Mouse (Mus musculus): Measurements from ENCODE around the gene Fmnl3.
A peak's percentile ranks its signal among the peaks of the same experiment; 100 is the strongest.

The Fmnl3 gene

GRCm38 (mm10) chr15:99342194-99342981, 27.9 kb downstream of the Fmnl3 start:
- no peak for DNase-seq

- peak; percentile 71 for DNase-seq
Measured at GRCm38 (mm10) chr15:99341102-99341501, 29.2 kb downstream of the Fmnl3 start.

DNA sequence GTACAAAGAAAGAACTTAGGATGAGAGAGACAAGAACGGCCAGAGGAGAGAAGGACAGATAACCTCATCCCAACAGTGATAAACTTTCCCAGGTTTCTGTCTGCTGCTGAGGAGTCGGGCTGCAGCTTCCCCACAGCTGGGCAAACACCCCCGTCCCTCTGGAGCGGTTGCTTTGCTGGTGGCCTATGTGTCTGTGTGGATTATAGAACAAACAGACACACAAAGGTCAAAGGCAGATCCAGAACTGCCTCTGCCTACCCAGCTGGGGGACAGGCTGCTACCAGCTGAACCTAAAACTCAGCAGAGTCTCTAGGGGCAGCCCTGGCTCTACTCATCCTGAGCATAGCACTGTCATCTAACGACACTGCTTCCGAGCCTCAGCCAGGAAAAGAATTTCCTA, 30.6 kb downstream of the Fmnl3 start:
- DNase-seq: no peak

DNA sequence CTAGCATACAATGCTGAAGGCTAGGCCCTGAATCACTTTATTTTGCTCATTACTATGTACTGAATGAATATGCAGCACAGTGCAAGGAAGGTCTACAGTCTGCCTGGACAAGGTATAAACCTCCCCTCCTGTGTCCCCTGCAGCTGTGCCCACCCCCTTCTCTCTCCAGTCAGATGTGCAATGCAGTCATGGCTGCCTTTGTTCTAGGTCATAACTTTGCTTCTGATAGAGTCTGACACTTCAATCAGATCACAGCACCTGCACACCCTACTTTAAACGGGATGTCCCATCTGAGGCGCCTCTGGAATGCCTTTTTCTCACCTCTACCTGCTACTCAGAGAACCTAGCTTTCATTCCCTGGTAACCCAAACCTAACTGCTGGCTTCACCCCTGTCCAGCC, 31.4 kb downstream of the Fmnl3 start:
- DNase-seq: no peak

DNA sequence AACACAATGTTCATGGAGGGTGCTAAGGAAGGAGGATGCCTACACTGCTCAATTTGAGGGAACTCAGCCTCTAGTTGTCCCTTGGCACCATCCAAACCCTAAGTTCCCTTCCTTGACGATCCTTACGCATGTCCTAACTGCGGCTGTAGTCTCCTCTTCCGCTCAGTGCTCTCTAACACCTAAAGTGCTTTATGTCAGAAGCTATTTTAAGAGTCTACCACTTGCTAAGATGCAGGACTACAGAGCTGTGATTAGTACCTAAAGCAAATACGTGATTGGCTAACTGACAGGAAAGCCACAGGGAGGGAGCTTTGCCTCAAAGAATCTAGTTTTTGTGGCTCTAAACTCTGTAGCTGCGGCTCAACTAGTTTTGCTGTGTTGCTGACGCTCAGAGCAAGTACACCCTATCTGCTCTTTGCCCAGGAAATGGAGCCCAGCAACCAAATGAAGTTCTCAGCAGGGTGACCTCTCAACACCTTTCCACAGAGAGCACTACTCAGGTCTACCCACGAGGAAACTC, 34.4 kb downstream of the Fmnl3 start:
- DNase-seq: no peak

DNA sequence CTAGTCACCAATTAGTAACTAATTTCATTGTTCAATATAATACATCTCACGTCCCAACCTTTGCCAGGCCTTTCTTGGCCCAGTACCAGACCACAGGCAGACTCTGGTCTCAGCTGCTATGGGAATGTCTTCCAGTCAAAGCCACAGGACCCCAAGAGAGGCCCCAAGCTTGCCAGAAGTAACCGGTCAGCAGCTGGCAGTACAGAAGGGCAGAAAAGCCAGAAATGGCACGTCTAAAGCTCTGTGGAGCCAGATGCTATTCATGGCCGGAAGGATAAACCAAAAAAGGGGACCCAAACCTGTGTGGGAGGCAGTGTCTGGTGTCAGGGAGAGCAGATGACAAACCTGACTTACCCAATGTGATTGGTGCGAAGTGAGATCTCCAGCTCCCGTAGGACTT, 35.8 kb downstream of the Fmnl3 start:
- no peak for DNase-seq

GRCm38 (mm10) chr15:99333676-99334065, 36.6 kb downstream of the Fmnl3 start:
- DNase-seq: no peak

- peak; percentile 94 for DNase-seq
Measured at GRCm38 (mm10) chr15:99332921-99333675, 37.2 kb downstream of the Fmnl3 start.

GRCm38 (mm10) chr15:99332111-99332510, 38.2 kb downstream of the Fmnl3 start:
- no peak for DNase-seq

DNA sequence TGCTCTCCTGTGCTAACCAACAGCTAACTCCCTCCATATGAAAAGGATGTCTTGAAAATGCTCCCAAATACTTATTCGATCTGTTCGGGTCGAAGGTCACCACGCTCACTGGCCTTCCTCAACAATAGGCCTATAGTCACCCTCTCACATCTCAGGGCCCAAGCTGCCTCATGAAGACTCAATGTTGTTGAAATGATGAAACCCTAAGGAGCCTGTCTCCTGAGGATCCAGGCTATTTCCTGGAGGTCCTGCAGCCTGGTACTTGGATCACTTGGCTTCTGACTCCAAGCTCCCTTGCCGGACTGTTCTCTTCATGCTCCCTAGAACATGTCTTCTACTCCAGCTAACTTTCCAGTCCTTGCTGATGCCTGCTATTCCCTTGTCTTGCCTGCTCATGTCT, 38.9 kb downstream of the Fmnl3 start:
- no peak for DNase-seq

DNA sequence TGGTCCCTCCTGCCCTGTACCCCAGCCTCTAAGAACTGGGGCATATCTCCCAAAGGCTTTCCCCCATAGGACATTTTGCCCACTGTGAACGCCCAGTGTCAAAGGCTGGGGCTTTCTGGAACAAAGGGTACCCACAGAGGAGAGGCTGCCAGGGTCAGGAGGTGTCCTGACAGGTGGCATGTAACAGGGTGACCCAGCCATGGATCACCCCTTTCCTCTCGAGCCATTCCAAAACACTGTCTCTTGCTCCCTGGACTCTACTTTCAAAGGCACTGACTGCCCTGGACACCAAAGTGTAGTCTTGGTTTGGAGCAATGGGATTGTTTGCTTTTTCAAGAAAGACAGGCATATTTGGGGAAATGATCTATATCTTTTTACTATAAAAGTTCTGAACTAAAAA, 40.0 kb downstream of the Fmnl3 start:
- no peak for DNase-seq

DNA sequence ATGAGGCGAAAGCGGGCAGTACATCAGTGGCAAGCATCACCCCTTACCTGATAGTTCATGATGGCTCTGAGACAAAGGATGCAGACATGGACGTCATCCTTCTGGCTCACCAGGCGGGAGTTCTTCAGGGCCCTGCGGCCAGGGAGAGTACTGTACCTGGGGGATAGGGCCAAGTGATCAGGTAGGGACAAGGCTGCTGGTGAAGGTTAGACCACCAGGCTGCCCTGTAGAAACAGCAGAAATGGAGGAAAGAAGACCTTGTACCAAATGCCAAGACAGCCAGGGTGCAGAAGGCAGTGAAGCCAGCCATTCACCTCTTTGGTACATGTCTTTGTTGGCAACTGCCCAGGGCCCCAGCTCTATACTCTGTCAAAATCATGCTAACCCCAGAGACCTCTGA, 42.3 kb downstream of the Fmnl3 start:
- no peak for DNase-seq

- DNase-seq: peak; percentile 79
Measured at GRCm38 (mm10) chr15:99326959-99327358, 43.3 kb downstream of the Fmnl3 start.

DNA sequence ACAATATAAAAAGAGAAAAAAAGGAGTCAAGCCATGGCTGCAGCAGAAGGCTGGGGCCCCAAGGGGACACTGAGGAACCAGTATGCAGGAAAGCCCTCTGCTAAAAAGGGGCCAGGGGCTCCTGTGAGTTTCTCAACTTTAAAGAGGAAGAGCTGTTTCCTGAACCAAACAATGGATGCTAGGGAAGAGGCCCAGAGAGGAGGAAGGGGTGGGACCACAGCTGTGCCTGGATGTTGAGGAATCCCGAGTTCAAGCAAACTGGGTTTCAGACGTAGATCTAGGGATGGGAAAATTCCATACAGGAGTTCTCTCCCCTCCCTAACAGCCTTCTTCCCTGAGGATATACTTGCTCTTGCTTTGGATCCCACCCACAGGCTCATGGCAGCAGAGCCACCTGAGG, 43.9 kb downstream of the Fmnl3 start:
- peak; percentile 62 for DNase-seq

GRCm38 (mm10) chr15:99325598-99325997, 44.7 kb downstream of the Fmnl3 start:
- DNase-seq: no peak

DNA sequence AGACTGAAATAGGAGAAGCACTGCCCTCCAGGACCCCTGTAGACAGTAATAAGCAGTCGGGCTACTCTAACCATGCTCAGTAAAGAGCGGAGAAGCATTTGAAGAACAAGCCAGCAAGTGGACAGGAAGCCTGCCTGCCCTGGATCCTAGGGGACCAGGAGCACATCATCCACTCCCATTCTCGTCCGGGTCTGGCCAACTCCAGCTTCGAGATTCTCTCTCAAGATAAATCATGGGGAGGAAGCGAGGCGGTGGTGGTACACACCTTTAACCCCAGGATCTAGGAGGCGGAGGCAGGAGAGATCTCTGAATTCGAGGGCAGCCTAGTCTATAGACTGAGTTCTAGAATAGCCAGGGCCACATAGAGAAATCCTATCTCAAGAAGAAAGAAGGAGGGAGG, 46.1 kb downstream of the Fmnl3 start:
- DNase-seq: no peak

DNA sequence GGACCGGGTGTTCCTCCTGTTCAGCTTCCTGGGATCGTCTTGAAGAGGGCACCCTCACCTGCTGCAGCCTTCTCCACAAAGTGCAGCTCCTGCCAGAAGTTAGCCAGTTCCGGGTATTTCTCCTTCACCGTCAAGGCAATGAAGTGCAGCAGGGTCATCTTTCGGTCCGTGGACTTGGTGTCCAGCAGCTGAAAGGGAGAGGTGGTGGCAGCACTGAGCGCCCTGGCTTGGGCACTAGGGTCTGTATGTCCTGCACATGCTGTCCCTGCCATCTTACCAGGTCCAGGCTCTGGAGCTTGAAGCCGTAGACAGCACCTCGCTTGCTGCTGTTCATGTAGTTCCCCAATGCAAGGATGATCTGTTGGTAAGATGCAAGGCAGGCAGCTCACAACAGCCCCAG, 49.3 kb downstream of the Fmnl3 start:
- DNase-seq: no peak

DNA sequence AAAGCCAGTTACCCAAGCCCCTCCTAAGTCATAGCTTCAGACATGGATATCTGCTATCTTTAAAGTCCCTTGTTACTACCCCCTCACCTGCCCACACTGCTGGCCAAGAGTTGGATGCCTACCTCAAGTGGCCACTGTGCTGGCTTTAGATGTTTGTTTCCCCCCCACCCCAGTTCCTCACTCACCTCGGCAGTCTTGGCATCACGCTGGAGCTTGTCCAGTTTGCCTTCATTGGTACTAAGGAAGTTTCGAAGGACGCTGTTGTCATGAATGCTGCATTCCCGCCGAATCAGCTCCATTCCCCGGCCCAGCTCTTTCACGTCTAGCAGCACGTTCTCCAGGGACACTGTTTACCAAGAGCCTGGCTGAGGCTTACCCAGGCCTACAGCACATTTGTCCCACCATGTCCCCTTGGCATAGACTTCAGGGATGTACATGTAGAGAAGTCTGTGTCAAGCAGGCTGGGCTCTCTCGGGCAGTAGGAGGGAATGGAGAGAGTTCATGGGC, 50.1 kb downstream of the Fmnl3 start:
- DNase-seq: no peak

DNA sequence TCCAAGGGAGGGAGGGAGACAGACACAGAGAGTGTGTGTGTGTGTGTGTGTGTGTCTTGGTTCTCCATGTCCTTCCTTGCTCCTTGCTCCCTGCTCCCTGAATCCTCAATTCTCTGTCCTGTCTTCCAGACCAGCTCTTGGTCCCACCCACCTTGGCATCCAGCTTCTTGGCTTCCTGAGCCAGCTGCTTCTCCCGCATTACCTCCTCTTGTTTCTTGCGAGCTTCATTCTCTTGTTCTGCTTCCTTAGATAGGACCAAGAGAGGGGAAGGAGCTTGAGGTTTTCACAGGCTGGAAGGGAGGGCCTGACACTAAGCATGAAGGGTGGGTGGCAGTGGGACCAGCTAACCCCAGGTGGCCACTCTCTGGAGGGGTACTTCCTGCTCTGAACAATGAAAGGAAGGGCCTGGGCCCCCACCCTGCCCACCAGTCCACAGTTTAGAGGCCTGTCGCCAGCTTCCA, 50.8 kb downstream of the Fmnl3 start:
- peak; percentile 64 for DNase-seq

GRCm38 (mm10) chr15:99318861-99319410, 51.3 kb downstream of the Fmnl3 start:
- no peak for DNase-seq

DNA sequence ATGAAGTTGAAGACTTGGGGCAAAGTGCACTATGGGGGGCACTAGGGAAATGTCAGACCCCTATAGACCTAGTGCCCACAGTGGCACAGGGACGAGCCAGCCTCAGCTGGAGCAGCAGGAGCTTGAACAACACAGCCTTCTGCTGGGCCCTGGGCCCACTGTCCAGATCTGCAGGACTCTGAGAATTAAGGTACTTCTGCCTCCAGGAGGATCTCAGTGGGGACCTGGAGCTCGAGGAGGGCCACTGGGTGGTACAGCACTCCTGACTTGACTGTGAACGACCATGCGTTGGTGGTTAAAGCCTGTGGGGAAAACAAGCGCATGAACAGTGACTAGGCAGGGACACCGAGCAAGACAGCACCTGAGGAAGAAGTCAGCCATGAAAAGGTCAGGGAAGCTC, 52.2 kb downstream of the Fmnl3 start:
- DNase-seq: no peak

- peak; percentile 86 for DNase-seq
Measured at GRCm38 (mm10) chr15:99317267-99317651, 53.0 kb downstream of the Fmnl3 start.
